Mouse (Mus musculus): ENCODE data around the gene Rabggtb.

The Rabggtb gene

GRCm38 (mm10) chr3:153912546-153913509, at the start of gene Rabggtb:
Rabggtb (minus strand) TSS chr3:153913009.
- peak; percentile 90 to 95 for DNase-seq

DNA sequence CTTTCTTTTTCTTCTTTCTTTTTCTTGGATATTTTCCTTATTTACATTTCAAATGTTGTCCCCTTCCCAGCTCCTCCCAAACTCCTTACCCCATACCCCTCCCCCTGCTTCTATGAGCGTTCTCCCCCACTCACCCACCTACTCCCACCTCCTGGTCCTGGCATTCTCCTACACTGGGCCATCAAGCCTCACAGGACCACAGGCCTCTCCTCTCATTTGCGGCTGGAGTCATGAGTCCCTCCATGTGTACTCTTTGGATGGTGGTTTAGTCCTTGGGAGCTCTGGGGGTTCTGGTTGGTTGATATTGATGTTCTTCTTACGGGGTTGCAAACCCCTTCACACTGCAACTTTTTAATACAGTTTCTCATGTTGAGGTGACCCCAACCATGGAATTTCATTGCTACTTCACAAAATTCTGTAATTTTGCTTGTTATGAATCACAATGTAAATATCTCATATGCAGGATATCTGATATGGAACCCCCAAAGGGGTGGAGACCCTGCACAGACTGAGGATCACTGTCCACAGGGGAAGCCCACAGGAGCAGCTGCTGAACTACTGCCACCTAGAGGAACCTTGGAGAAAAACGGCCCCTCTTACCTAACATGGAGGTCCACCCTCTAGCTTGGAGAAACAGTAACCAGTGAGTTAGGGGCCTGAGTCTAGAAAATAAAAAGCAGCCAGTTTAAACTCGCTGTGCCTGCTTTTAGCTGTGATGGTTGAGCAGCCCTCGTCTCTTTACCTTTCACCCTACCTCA, 49.0 kb upstream of the Rabggtb start:
- no peak for DNase-seq

- DNase-seq, result no peak
Measured at GRCm38 (mm10) chr3:153960884-153961283, 48.1 kb upstream of the Rabggtb start.

- DNase-seq, result no peak
Measured at GRCm38 (mm10) chr3:153959731-153960207, 47.0 kb upstream of the Rabggtb start.

DNA sequence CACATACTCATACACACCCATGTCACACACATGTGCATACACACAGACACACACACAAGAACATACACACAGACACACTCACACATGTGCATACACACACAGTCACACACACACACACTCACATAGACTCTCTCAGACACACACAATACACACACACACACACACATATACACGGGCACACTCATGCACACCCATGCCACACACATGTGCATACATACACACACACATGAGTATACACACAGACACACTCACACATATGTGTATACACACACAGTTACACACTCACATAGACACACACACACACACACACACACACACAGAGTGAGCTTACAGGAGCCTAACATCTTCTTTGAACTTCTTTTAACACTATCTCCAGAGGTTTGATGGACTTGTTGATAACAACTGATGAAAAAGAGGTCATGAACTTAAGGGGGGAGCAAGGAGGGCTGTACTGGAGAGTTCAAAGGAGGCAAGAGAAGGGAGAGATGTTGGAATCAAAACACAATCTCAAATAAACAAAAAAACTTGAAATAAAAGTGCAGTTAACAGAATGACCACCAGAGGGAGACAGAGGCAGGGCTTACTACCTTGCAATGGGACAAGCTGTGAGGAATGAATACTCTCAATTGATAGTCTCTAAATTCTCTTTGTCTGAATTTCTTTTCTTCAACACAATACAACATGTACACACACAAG, 46.4 kb upstream of the Rabggtb start:
- no peak for DNase-seq

DNA sequence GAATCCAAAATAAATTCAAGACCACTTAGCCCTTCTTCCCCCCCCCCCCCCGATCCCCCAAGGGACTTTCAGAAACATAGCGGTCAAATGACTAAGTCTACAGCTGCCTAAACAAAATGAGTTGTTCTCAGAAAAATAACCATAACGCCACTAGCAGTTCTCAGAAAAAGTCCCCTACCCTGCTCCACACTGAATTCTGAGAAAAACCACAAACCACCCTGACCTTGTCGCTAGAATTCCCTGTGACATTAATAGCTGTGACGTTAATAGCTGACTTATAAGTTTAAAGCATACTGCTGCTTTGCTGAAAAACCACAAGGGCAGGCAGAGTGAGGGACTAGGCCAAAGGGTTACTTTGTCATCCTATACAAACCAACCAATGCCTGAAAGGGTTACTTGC, 45.1 kb upstream of the Rabggtb start:
- DNase-seq, result no peak

DNA sequence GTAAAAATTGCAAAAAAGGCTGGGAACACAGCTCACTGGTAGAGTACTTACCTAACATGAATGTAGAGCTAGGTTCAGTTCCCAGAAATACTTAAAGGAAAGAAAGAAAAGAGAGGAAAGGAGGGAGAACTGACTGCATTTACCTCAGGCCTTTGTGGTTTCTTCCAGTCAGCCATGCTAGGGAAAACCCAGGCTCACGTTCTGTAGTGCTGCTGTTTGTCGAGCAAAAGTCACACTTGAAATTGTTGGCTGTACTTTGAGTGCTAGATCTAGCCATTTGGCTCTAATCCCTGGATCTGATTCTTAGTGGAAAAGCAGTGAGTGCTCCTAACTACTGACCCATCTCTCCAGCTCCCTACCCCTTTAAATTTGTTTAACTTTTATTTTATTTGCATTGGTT, 35.4 kb upstream of the Rabggtb start:
- DNase-seq, result no peak

DNA sequence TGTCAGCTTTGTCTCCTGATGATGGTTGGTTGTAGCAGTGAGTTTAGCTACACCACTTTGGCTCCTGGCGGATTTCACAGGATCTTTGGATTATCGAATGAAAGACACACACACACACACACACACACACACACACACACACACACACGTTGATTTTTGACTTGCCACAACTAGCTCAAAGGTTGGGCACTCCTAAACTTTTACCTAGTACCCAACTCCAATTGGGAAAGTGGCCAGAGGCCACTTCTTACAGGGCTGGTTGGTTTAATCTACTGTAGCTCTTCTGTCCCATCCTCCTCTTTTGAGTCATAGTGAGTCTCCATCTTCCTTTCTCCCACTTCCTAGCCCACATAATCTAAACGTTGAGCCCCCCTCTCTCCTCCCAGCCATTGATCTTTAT, 34.5 kb upstream of the Rabggtb start:
- DNase-seq, result no peak

GRCm38 (mm10) chr3:153944335-153944990, 31.7 kb upstream of the Rabggtb start, which contains the start of gene Acadm:
Acadm (minus strand) TSS chr3:153944632.
- peak; percentile 99 for DNase-seq

DNA sequence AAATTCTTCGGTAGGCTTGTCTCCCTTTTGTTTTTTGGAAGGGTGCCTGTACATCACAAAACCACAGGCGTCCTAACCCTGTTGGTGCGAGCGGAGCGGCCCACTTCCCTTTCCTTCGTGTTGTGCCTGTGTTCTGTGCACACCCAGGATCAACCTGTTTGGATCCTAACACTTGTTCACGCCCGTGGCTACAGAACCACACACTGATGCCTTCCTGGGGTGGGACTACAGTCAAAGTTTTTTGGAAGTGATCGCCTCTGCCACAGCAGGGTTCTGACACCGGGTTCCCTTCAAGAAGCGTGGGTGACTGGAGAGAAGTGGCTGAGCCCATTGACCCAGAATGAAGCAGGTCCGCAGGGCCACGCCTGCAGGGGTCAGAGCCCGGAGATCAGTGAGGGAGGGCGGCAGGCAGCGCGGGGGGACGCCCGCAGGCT, 31.1 kb upstream of the Rabggtb start:
- DNase-seq, result no peak

GRCm38 (mm10) chr3:153943003-153943640, 30.3 kb upstream of the Rabggtb start:
- no peak for DNase-seq

DNA sequence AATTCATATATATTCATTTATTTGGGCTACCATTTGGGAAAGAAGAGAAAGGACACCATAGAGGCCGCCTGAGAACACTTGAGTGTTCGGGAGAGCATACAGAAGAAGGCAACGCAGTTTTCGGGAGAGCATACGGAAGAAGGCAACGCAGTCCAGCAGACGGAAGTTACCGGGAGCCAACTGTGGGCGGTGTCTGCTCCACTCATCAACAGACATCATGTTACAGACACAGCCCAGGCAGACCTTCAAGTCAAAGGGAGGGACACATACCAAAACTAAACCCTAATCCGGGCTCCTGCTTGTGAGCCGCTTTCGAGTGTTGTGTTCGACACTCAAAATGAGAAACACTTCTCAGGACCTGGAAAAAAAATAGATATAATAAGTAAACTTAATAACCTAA, 28.8 kb upstream of the Rabggtb start:
- DNase-seq, result no peak

- DNase-seq, result no peak
Measured at GRCm38 (mm10) chr3:153940486-153940885, 27.7 kb upstream of the Rabggtb start.

DNA sequence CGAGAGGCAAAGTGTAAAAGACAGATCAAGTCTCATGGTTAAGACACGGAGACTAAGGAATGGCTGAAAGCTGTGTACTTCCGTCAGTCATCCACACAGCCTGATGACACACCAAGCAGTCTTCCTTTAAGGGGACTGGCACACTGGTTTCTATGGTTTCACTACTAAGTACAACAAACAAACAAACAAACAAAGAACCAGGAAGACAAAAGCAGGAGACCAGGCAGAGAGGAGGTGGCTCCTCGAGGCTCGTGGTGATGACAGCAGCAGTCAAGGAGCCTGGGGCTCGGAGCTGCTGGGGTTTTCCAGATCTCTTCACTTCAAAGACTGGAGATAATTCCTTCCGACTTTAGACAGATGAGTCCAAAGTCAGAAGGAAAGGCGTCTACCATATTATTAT, 27.2 kb upstream of the Rabggtb start:
- no peak for DNase-seq

GRCm38 (mm10) chr3:153937116-153937810, 24.5 kb upstream of the Rabggtb start:
- DNase-seq, result no peak

DNA sequence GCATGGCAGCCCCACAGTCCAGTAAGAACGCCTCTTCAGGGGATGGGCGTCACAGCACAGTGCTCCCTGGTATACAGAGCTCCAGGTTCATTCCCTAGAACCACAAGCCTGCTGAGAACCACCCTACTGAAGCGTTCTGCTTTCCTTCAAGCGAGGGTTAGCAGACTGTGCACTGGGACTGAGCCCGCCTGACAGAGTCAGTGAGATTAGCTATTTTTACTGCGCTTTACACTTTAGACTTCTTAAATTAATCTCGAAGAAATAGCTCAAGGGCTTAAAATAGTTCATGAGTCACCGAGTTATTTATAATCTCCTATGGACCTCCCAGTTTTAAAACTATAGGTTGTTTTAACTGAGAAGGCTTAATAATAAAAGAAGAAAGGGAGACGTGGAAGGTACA, 23.1 kb upstream of the Rabggtb start:
- DNase-seq, result no peak

DNA sequence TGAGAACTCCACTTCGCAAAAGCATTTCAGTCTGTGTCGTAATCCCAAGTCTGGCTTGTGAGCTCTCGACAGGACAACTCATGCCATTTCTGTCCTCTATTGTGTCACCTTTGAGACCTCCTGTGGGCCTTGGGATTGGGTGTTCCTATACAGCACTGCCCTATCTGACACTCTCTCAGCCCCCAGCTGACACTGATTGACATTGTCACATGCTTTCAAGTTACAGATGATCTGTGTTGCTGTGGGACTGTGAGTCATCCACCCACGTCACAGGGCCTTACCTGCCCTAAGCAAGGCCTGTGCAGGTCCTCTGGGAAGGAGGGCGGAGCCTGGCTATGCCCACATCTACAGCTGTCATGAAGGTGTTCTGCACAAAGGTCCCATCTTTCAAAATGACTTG, 19.7 kb upstream of the Rabggtb start:
- no peak for DNase-seq

DNA sequence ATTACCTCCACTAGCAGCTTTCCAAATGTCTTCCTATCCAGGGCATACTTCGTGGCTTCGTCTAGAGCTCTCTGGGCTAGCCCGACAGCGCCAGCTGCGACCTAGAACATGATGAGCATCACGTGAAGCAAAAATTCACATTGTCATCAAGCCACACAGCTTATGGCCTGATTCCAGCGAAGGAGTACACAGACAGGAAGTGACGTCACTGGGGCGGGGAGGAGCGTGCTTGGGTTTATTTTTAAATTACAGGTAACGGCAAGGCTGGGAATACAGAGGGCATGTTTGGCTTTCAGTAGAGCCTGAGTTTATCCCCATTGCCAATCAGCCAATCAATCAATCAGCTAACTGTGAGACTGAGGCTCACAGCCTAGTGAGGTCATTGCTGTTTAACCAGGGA, 16.7 kb upstream of the Rabggtb start:
- DNase-seq, result no peak

DNA sequence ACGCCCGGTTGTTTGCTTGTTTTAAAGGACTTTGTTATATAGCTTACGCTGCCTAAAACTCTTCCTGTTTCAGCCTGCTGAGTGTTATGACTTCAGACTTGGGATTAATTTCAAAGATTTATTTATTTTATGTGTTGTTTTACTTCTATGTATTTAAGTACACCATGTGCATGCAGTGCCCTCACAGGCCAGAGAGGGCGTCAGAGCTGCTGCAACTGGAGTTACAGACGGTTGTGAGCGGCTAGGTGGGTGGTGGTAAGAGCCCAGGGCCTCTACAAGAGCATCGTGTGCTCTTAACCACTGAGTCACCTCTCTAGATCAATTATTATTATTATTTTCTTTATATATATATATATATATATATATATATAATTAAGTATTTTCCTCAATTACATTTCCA, 13.5 kb upstream of the Rabggtb start:
- no peak for DNase-seq

DNA sequence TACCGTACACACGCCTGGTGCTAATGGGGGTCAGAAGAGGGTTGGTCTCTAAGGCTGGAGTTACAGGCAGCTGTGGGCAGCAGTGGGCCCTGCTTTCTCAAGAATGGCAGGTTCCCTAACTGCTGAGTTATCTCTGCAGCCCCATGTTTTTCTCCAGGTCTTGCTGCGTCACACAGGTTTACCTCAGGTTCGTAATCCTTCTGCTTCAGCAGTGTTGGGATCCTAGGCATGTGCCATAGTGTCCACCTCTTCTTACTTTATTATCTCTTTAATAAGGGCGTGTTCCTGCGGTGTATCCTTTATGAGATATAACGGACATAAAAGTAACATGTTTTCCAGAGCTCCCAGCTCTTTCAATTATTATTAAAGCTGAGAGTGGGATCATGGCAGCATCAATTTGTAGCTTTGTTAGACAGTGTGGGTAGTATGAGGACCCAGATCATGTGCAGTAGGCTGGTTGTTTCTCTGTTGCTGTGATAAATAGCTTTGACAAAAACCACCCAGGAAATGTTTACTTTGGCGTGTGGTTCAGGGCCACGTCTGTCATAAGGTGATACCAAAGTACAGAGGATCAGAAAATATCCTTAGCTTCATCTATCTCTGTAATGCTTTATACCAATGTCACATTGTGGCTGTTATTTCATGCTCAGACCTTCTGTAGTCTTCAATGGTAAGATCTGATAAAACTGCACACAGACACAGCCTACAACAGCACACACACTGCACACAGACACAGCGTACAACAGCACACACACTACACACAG, 8.5 kb upstream of the Rabggtb start:
- DNase-seq, result no peak

DNA sequence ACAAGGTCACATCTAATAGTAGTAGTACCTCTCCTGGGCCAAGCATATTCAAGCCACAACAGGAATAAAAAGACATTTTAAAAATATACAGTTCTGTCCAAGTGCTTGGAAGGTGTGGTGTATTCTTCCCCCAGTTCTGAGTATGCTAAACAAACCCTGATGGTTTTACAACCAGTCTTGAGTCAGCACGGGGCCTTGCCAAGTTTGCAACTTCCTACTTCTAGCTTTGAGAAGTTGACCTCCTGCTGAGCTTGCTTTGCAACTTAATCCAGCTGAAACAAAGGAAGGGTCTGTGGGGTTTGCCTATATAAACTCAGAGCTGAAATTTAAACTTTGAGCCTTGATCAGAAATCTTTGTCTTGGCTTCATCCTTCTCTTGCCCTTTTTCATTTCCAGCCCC, 4.4 kb upstream of the Rabggtb start:
- no peak for DNase-seq
